Mouse (Mus musculus) heart, postnatal 14 days (tissue): Measurements from ENCODE around the gene Canx. TPM values are rescaled to one million over a fixed set of nuclear protein-coding genes. Genes with fewer than 3 reads are reported as not detected.

Experiments used
- DNase-seq, 2 experiments: peaks; one replicate each; pipeline ENCODE4 v3.0.0; 2021 to 2022
- intact Hi-C: fragments of 180-260 bp; cut with DNase I; formaldehyde crosslinking; loops from one replicate; pipeline ENCODE4 v1.15.1; 2025
- total RNA-seq, 2 experiments: library from RNA; stranded (reverse); gene quantifications; 2 replicates each; pipeline ENCODE4 v1.2.3; 2021

Canx gene
- total RNA-seq, 2 experiments from 2014 or later = 212 to 246 TPM

GRCm38 (mm10) chr11:50285263-50285662 is 40.2 kb downstream of the Canx start:
- intact Hi-C loops = no loop called here
- no peak for DNase-seq

GRCm38 (mm10) chr11:50280053-50280452 is 45.4 kb downstream of the Canx start:
- intact Hi-C loops = no loop called here
- DNase-seq = no peak

GRCm38 (mm10) chr11:50279005-50279404 is 46.5 kb downstream of the Canx start:
- intact Hi-C loops = no loop called here
- no peak for DNase-seq

GRCm38 (mm10) chr11:50277706-50278105 is 47.8 kb downstream of the Canx start:
- DNase-seq = no peak
- intact Hi-C loops = no loop called here

- intact Hi-C loops = no loop called here
- DNase-seq = no peak
These were observed 48.4 kb downstream of the Canx start for GRCm38 (mm10) chr11:50277025-50277424.

GRCm38 (mm10) chr11:50275568-50276151 is 49.8 kb downstream of the Canx start:
- no peak for DNase-seq

GRCm38 (mm10) chr11:50275077-50275476 is 50.4 kb downstream of the Canx start:
- intact Hi-C loops = no loop called here
- DNase-seq = no peak

More at GRCm38 (mm10) chr11:50275568-50276151, 49.8 kb downstream of the Canx start:
- intact Hi-C loops = no loop called here

- intact Hi-C loops = no loop called here
- DNase-seq = no peak
These were observed 52.7 kb downstream of the Canx start for GRCm38 (mm10) chr11:50272819-50273218.

GRCm38 (mm10) chr11:50269885-50270284 is 55.6 kb downstream of the Canx start:
- DNase-seq = no peak
- intact Hi-C loops = loop anchor here (10.0 kb wide), 1 partner anchor 95 kb away; no protein-coding TSS in a partner anchor

- peak in 1 of 2 experiments; percentile 47 for DNase-seq
- intact Hi-C loops = loop anchor here (10.0 kb wide), 1 partner anchor 96 kb away; no protein-coding TSS in a partner anchor
These were observed 56.3 kb downstream of the Canx start for GRCm38 (mm10) chr11:50269163-50269562.

- intact Hi-C loops = loop anchor here (10.0 kb wide), 1 partner anchor 98 kb away; no protein-coding TSS in a partner anchor
These were observed 58.5 kb downstream of the Canx start for GRCm38 (mm10) chr11:50266997-50267396.

GRCm38 (mm10) chr11:50265931-50266330 is 59.5 kb downstream of the Canx start:
- intact Hi-C loops = loop anchor here (10.0 kb wide), 1 partner anchor 99 kb away; no protein-coding TSS in a partner anchor
- no peak for DNase-seq

More at GRCm38 (mm10) chr11:50266997-50267396, 58.5 kb downstream of the Canx start:
- no peak for DNase-seq

- intact Hi-C loops = loop anchor here (10.0 kb wide), 1 partner anchor 102 kb away; no protein-coding TSS in a partner anchor
- DNase-seq = no peak
These were observed 62.3 kb downstream of the Canx start for GRCm38 (mm10) chr11:50263198-50263597.

- peak in 1 of 2 experiments; percentile 36 for DNase-seq
- intact Hi-C loops = loop anchor here (10.0 kb wide), 1 partner anchor 103 kb away; no protein-coding TSS in a partner anchor
These were observed 63.5 kb downstream of the Canx start for GRCm38 (mm10) chr11:50262020-50262419.

GRCm38 (mm10) chr11:50258310-50258709 is 67.2 kb downstream of the Canx start:
- intact Hi-C loops = no loop called here

GRCm38 (mm10) chr11:50256615-50257014 is 68.9 kb downstream of the Canx start:
- DNase-seq = no peak
- intact Hi-C loops = no loop called here

More at GRCm38 (mm10) chr11:50258310-50258709, 67.2 kb downstream of the Canx start:
- no peak for DNase-seq

- peak in 1 of 2 experiments; percentile 21 for DNase-seq
- intact Hi-C loops = no loop called here
These were observed 71.4 kb downstream of the Canx start for GRCm38 (mm10) chr11:50254010-50254580.

GRCm38 (mm10) chr11:50253393-50253792 is 72.1 kb downstream of the Canx start:
- DNase-seq = no peak
- intact Hi-C loops = no loop called here

- intact Hi-C loops = no loop called here
- DNase-seq = no peak
These were observed 72.7 kb downstream of the Canx start for GRCm38 (mm10) chr11:50252684-50253265.

GRCm38 (mm10) chr11:50252166-50252565 is 73.3 kb downstream of the Canx start:
- DNase-seq = no peak

GRCm38 (mm10) chr11:50248473-50249171 is 76.9 kb downstream of the Canx start:
- intact Hi-C loops = no loop called here
- no peak for DNase-seq

More at GRCm38 (mm10) chr11:50252166-50252565, 73.3 kb downstream of the Canx start:
- intact Hi-C loops = no loop called here
